Mouse (Mus musculus) liver, adult 2 months (tissue): Measurements from ENCODE around the gene Tmem91.

Experiments
- CTCF ChIP-seq: fragments of 200-500 bp; IDR thresholded peaks from 2 replicates; pipeline ENCODE4 v1.5.1; 2011; ENCODE audit warnings: low read depth, low read length, control low read depth
- POLR2A ChIP-seq: fragments of 200-500 bp; IDR thresholded peaks from 2 replicates; pipeline ENCODE4 v1.6.1; 2011; ENCODE audit warnings: low read length, control low read depth; ENCODE audit not compliant: insufficient read depth; ENCODE audit errors: extremely low read depth

DNA sequence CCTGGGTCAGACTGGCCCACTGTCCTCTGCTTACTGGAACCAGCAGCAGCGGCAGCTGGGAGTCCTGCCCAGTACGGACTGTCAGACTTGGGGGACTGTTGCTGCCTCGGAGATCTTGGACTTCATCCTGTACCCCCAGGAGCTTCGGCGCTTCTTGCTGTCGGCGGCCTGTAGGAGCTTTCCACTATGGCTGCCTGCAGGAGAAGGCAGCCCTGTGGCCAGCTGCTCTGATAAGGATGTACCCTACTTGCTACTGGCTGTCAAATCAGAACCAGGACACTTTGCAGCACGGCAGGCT is 46.7 kb downstream of the Tmem91 start:
- TF ChIP-seq POLR2A (no peak), CTCF (no peak)
